Mouse (Mus musculus) olfactory bulb, adult 2 months (tissue): ENCODE measurements around the gene Nrde2. TPM values are rescaled to one million over a fixed set of nuclear protein-coding genes. Genes with fewer than 3 reads are reported as not detected.

Experiments
- H3K27ac ChIP-seq: fragments of 200-500 bp; 2 replicates; pipeline ENCODE4 v1.5.1; 2012; ENCODE audit warnings: low read depth, low read length; ENCODE audit not compliant: insufficient read depth
- H3K4me1 ChIP-seq: fragments of 200-500 bp; 2 replicates; pipeline ENCODE4 v1.6.1; 2012; ENCODE audit warnings: low read length; ENCODE audit not compliant: control insufficient read depth, insufficient read depth
- H3K4me3 ChIP-seq: fragments of 200-500 bp; 2 replicates; pipeline ENCODE4 v1.5.1; 2012; ENCODE audit warnings: mild to moderate bottlenecking, low read depth, low read length, moderate library complexity; ENCODE audit not compliant: insufficient read depth
- CTCF ChIP-seq: fragments of 200-500 bp; IDR thresholded peaks from 2 replicates; pipeline ENCODE4 v1.5.1; 2012; ENCODE audit warnings: low read depth, mild to moderate bottlenecking, low read length, moderate library complexity; ENCODE audit not compliant: insufficient read depth
- POLR2A ChIP-seq: fragments of 200-500 bp; IDR thresholded peaks from 2 replicates; pipeline ENCODE4 v1.6.1; 2012; ENCODE audit warnings: mild to moderate bottlenecking, low read depth, low read length, moderate library complexity; ENCODE audit not compliant: insufficient read depth
- WGBS: fragments of 180-500 bp; shearing (Covaris S2); methylation state at CpG from one replicate; pipeline ENCODE4 v1.1.7; 2018; 5-methylcytosine and 5-hydroxymethylcytosine counted together
- polyA plus RNA-seq: library from polyadenylated mRNA; stranded (reverse); fragments of >200 nt; gene quantifications from 2 replicates; pipeline ENCODE4 v1.2.4, GENCODE M21; 2012; ENCODE audit warnings: low replicate concordance; ENCODE audit not compliant: missing spikeins, insufficient read depth, insufficient read length

Gene Nrde2
- polyA plus RNA-seq, 1 experiment = not detected

GRCm38 (mm10) chr12:100167502-100167901 is 8.0 kb upstream of the Nrde2 start:
- no peak overlapping the region for H3K4me3 ChIP-seq
- 92% methylated on average over 1 of the region's 1 CpGs for WGBS
- TF ChIP-seq POLR2A (no peak), CTCF (no peak)
- H3K4me1 ChIP-seq = peaks cover 6% of the 10 kb centered on the region; the same call in 1 of the 2 replicates
- H3K27ac ChIP-seq = no peak overlapping the region

DNA sequence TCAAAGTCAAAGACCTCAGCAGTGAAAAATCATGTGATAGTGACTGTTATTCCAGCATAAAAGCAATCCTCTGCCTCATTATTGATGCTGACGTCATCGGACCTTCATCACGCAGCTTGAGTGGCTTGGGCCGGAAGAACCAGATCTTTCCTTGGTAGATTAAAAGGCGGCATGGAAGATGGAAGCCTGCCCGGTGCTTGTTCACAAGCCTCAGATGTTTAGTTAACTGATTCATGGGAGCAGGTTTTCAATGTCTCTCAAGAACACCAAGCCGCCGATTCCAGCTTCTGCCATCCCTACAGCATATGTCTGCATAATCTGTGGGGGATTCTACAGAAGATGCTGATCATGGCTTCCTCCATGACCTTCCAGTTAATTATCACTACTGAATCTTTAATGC is 7.5 kb upstream of the Nrde2 start:
- TF ChIP-seq CTCF = no peak
- no peak for TF ChIP-seq POLR2A
- WGBS = 74% methylated on average over 8 of the region's 8 CpGs
- Histone ChIP-seq H3K4me1 (peaks cover 6% of the 10 kb centered on the region; the same call in 1 of the 2 replicates), H3K4me3 (no peak overlapping the region), H3K27ac (no peak overlapping the region)

DNA sequence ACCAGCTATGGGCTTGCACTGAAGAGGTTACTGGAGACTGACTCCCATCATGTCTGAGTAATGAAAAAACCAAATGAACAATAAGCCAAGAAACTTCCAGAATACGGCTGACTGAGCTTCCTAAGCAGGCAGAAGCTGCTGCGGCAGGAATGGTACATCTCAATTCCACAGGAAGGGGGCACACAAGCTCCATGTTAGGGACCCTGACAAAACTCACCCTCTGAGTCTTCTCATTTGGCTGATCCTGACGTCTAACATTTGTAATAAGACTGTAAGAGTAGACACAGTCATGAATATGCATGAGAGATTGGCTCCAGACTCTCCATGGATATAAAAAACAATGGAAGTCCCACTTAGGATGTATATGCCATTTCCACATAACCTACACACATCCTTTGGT is 6.7 kb upstream of the Nrde2 start:
- Histone ChIP-seq H3K27ac (no peak overlapping the region), H3K4me3 (no peak overlapping the region), H3K4me1 (peaks cover 6% of the 10 kb centered on the region; the same call in 1 of the 2 replicates)
- 19% methylated on average over 3 of the region's 3 CpGs for WGBS
- TF ChIP-seq POLR2A = no peak
- 0 out of 2 replicates have a peak, but pooled peaks have one; percentile 11 for TF ChIP-seq CTCF

DNA sequence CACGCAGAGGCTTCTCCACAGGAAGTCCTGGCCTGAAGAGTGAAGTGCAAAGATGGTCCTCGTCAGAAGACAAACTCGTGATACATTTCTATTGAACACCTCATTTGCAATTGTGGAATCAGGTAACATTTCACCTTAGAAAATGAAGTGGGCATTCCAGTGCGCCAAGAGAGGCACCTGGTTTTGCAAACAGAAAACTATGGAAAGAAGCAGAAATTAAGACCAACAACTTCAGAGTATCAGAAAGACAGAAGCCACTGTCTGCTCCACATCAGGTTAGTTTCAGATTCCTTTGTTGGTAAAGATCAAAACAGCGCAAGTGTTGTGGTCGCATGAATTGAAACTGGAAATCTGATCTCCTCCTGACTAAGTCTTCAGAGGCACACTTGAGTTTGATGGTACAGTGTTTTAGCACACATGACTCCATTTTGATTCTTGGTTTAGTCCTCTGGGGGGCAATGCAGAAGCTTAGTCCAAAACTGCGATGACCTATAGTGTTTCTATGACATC is 5.6 kb upstream of the Nrde2 start:
- no peak overlapping the region for H3K4me3 ChIP-seq
- H3K27ac ChIP-seq = no peak overlapping the region
- no peak for TF ChIP-seq CTCF
- TF ChIP-seq POLR2A = no peak
- 88% methylated on average over 7 of the region's 7 CpGs for WGBS
- H3K4me1 ChIP-seq = peaks cover 6% of the 10 kb centered on the region; the same call in 1 of the 2 replicates

- Histone ChIP-seq H3K4me1 (no peaks in the 10 kb centered on the region), H3K4me3 (no peak overlapping the region), H3K27ac (no peak overlapping the region)
- WGBS = 90% methylated on average over 7 of the region's 7 CpGs
- TF ChIP-seq CTCF (no peak), POLR2A (no peak)
Observed at GRCm38 (mm10) chr12:100152466-100152865, 7.0 kb downstream of the Nrde2 start.

GRCm38 (mm10) chr12:100144269-100144668 is 15.2 kb downstream of the Nrde2 start:
- Histone ChIP-seq H3K27ac (no peak overlapping the region), H3K4me3 (no peak overlapping the region), H3K4me1 (peaks cover 3% of the 10 kb centered on the region; the same call in 1 of the 2 replicates)
- WGBS = 57% methylated on average over 5 of the region's 5 CpGs
- TF ChIP-seq CTCF (no peak), POLR2A (no peak)

DNA sequence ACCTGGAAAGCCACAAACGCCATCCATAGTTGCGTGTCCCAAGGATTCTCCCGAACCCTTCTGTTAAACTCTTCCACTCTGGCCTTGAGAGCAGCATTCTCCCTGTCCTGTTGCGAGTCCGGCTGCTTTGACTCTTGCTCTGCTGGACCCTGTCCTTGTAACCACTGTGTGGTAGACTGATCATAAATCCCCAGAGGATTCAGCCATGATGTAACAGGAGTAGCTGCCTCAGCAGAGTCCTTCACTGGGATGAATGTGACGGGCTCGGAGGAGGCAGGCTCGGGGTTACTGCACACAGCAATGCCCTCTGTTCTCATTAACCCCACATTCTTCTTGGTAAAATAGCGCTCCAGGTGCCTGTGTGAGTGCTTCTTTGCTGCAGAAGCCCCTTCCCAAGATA is 15.7 kb downstream of the Nrde2 start:
- TF ChIP-seq CTCF = no peak
- Histone ChIP-seq H3K4me3 (no peak overlapping the region), H3K4me1 (peaks cover 3% of the 10 kb centered on the region; the same call in 1 of the 2 replicates), H3K27ac (no peak overlapping the region)
- WGBS = 98% methylated on average over 9 of the region's 9 CpGs

DNA sequence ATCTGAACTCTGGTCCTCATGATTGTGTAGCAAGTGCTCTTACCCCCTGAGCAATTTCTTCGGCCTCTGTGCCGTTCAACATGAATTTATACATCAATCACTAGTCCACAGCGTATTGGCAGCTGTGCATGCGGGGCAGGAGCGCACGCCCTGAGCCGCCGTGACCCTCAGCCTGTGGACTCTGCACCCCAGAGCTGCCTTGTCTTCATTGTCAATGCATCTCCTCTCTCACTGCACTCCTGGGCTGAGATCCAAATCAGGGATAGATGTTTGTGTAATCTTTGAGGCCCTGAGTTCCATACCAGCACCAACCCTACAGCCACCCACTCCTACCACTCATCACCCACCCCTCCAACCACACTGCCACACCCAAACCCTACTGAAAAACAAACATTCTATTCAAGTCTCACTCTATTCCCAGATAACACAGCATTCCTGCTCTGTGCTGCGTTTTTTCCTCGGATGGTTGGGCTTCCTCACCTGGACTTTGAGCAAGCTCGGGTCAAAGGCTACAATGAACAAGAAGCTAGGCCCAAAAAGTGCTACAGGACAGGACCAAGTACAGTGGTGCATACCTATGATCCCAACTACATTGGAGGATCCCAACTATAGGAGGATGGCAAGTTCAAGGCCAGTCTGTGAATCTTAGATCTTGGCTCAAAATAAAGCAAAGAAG is 16.5 kb downstream of the Nrde2 start:
- 93% methylated on average over 11 of the region's 11 CpGs for WGBS
- Histone ChIP-seq H3K4me3 (no peak overlapping the region), H3K4me1 (peaks cover 3% of the 10 kb centered on the region; the same call in 1 of the 2 replicates), H3K27ac (no peak overlapping the region)
- TF ChIP-seq CTCF = no peak
- TF ChIP-seq POLR2A = no peak

GRCm38 (mm10) chr12:100135117-100135516 is 24.3 kb downstream of the Nrde2 start:
- WGBS = 75% methylated on average over 3 of the region's 3 CpGs
- Histone ChIP-seq H3K4me1 (0 out of 2 replicates have a peak, but pooled peaks cover 4% of the 10 kb centered on the region), H3K27ac (no peak overlapping the region), H3K4me3 (no peak overlapping the region)
- no peak for TF ChIP-seq CTCF
- TF ChIP-seq POLR2A = no peak

DNA sequence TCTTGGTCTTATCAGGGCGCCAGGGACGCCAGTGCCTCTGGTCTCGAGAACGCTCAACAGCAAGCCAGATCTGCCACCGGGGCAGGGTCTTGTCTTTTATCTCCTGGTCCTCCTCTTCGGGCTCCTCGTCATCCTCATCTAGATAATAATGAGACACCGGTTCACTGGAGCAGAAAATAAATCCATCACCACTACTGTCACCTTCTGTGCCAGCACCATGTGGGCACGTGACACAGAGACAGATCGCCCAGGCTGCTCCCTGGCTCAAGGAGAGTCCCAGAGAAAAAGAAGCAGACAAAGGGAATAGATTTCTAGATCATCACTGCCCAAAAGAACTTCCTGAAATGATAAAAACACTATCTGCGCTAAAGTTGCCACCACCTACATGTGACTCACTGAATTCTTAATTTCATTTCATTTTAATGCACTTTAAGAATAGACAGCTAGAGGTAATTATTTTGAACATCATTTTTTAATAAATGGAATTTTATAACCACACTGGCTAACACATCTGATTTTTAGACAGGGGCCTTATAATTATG is 25.0 kb downstream of the Nrde2 start:
- no peak overlapping the region for H3K4me3 ChIP-seq

More for the DNA sequence above, 25.0 kb downstream of the Nrde2 start:
- Histone ChIP-seq H3K27ac (no peak overlapping the region), H3K4me1 (0 out of 2 replicates have a peak, but pooled peaks cover 4% of the 10 kb centered on the region)
- TF ChIP-seq POLR2A = no peak
- TF ChIP-seq CTCF = no peak
- WGBS = 69% methylated on average over 11 of the region's 11 CpGs
